Mouse (Mus musculus): ENCODE results near the gene Lrrc8c. TPM values are rescaled to one million over a fixed set of nuclear protein-coding genes. Genes with fewer than 3 reads are reported as not detected.

The Lrrc8c gene
- polyA plus RNA-seq, 1 experiment from 2014 or later, result 21.4 TPM

- H3K27me3 ChIP-seq (ENCODE audit: control insufficient read depth, insufficient read depth, low read length), result no peaks in the 10 kb centered on the region
- no peaks in the 10 kb centered on the region for H3K4me1 ChIP-seq (ENCODE audit: control insufficient read depth, insufficient read depth, low read length)
- H3K9ac ChIP-seq (replicated peaks; ENCODE audit: low read depth, low read length), result no peak overlapping the region
- H3K27ac ChIP-seq (ENCODE audit: low read length), result no peak overlapping the region
- no peaks in the 10 kb centered on the region for H3K9me3 ChIP-seq (ENCODE audit: control insufficient read depth, low read depth, low read length)
- no peak overlapping the region for H3K4me2 ChIP-seq (replicated peaks; ENCODE audit: low read depth, low read length)
- no peak for ATAC-seq (ENCODE audit: insufficient number of reproducible peaks, insufficient read depth, low FRiP score, low read depth)
- H3K4me3 ChIP-seq (ENCODE audit: low read depth, low read length), result no peak overlapping the region
- H3K36me3 ChIP-seq (ENCODE audit: control insufficient read depth, insufficient read depth, low read length), result no peaks in the 10 kb centered on the region; the same call in 1 of the 2 replicates
- WGBS, result 76% methylated on average over 23 of the region's 23 CpGs
These were observed 8.5 kb downstream of the Lrrc8c start for GRCm38 (mm10) chr5:105527477-105528331.

- Histone ChIP-seq H3K27ac (ENCODE audit: low read length) (no peak overlapping the region), H3K9ac (replicated peaks; ENCODE audit: low read depth, low read length) (no peak overlapping the region), H3K4me2 (replicated peaks; ENCODE audit: low read depth, low read length) (no peak overlapping the region), H3K4me1 (ENCODE audit: control insufficient read depth, insufficient read depth, low read length) (no peaks in the 10 kb centered on the region), H3K27me3 (ENCODE audit: control insufficient read depth, insufficient read depth, low read length) (no peaks in the 10 kb centered on the region), H3K36me3 (ENCODE audit: control insufficient read depth, insufficient read depth, low read length) (no peaks in the 10 kb centered on the region), H3K4me3 (ENCODE audit: low read depth, low read length) (no peak overlapping the region), H3K9me3 (ENCODE audit: control insufficient read depth, low read depth, low read length) (no peaks in the 10 kb centered on the region)
- no peak for ATAC-seq (ENCODE audit: insufficient number of reproducible peaks, insufficient read depth, low FRiP score, low read depth)
- 74% methylated on average over 6 of the region's 6 CpGs for WGBS
These were observed 11.4 kb downstream of the Lrrc8c start for GRCm38 (mm10) chr5:105530576-105530975.

GRCm38 (mm10) chr5:105535186-105535585 is 16.0 kb downstream of the Lrrc8c start:
- Histone ChIP-seq H3K9ac (replicated peaks; ENCODE audit: low read depth, low read length) (no peak overlapping the region), H3K4me1 (ENCODE audit: control insufficient read depth, insufficient read depth, low read length) (no peaks in the 10 kb centered on the region), H3K27ac (ENCODE audit: low read length) (no peak overlapping the region), H3K9me3 (ENCODE audit: control insufficient read depth, low read depth, low read length) (no peaks in the 10 kb centered on the region), H3K27me3 (ENCODE audit: control insufficient read depth, insufficient read depth, low read length) (no peaks in the 10 kb centered on the region), H3K4me3 (ENCODE audit: low read depth, low read length) (no peak overlapping the region), H3K36me3 (ENCODE audit: control insufficient read depth, insufficient read depth, low read length) (no peaks in the 10 kb centered on the region), H3K4me2 (replicated peaks; ENCODE audit: low read depth, low read length) (no peak overlapping the region)
- ATAC-seq (ENCODE audit: insufficient number of reproducible peaks, insufficient read depth, low FRiP score, low read depth), result no peak
- WGBS, result 90% methylated on average over 3 of the region's 3 CpGs

GRCm38 (mm10) chr5:105536172-105536571 is 17.0 kb downstream of the Lrrc8c start:
- H3K9me3 ChIP-seq (ENCODE audit: control insufficient read depth, low read depth, low read length), result no peaks in the 10 kb centered on the region
- 92% methylated on average over 2 of the region's 2 CpGs for WGBS
- H3K4me2 ChIP-seq (replicated peaks; ENCODE audit: low read depth, low read length), result no peak overlapping the region
- no peak overlapping the region for H3K27ac ChIP-seq (ENCODE audit: low read length)
- no peaks in the 10 kb centered on the region for H3K27me3 ChIP-seq (ENCODE audit: control insufficient read depth, insufficient read depth, low read length)
- ATAC-seq (ENCODE audit: insufficient number of reproducible peaks, insufficient read depth, low FRiP score, low read depth), result no peak
- no peaks in the 10 kb centered on the region for H3K36me3 ChIP-seq (ENCODE audit: control insufficient read depth, insufficient read depth, low read length)
- H3K9ac ChIP-seq (replicated peaks; ENCODE audit: low read depth, low read length), result no peak overlapping the region
- no peaks in the 10 kb centered on the region for H3K4me1 ChIP-seq (ENCODE audit: control insufficient read depth, insufficient read depth, low read length)
- H3K4me3 ChIP-seq (ENCODE audit: low read depth, low read length), result no peak overlapping the region

- H3K36me3 ChIP-seq (ENCODE audit: control insufficient read depth, insufficient read depth, low read length), result no peaks in the 10 kb centered on the region
- H3K9ac ChIP-seq (replicated peaks; ENCODE audit: low read depth, low read length), result no peak overlapping the region
- no peaks in the 10 kb centered on the region for H3K9me3 ChIP-seq (ENCODE audit: control insufficient read depth, low read depth, low read length)
- no peak overlapping the region for H3K27ac ChIP-seq (ENCODE audit: low read length)
- no peaks in the 10 kb centered on the region for H3K4me1 ChIP-seq (ENCODE audit: control insufficient read depth, insufficient read depth, low read length)
- no peak overlapping the region for H3K4me2 ChIP-seq (replicated peaks; ENCODE audit: low read depth, low read length)
- H3K27me3 ChIP-seq (ENCODE audit: control insufficient read depth, insufficient read depth, low read length), result no peaks in the 10 kb centered on the region
- H3K4me3 ChIP-seq (ENCODE audit: low read depth, low read length), result no peak overlapping the region
- WGBS, result 76% methylated on average over 11 of the region's 11 CpGs
- ATAC-seq (ENCODE audit: insufficient number of reproducible peaks, insufficient read depth, low FRiP score, low read depth), result no peak
These were observed 18.0 kb downstream of the Lrrc8c start for GRCm38 (mm10) chr5:105537101-105537723.

- Histone ChIP-seq H3K9ac (replicated peaks; ENCODE audit: low read depth, low read length) (no peak overlapping the region), H3K4me3 (ENCODE audit: low read depth, low read length) (no peak overlapping the region), H3K4me2 (replicated peaks; ENCODE audit: low read depth, low read length) (no peak overlapping the region), H3K4me1 (ENCODE audit: control insufficient read depth, insufficient read depth, low read length) (no peaks in the 10 kb centered on the region), H3K27me3 (ENCODE audit: control insufficient read depth, insufficient read depth, low read length) (no peaks in the 10 kb centered on the region), H3K27ac (ENCODE audit: low read length) (no peak overlapping the region), H3K36me3 (ENCODE audit: control insufficient read depth, insufficient read depth, low read length) (peaks cover 2% of the 10 kb centered on the region; the same call in 1 of the 2 replicates), H3K9me3 (ENCODE audit: control insufficient read depth, low read depth, low read length) (no peaks in the 10 kb centered on the region)
- ATAC-seq (ENCODE audit: insufficient number of reproducible peaks, insufficient read depth, low FRiP score, low read depth), result no peak
- 89% methylated on average over 7 of the region's 7 CpGs for WGBS
These were observed 21.9 kb downstream of the Lrrc8c start for GRCm38 (mm10) chr5:105541051-105541450.

- Histone ChIP-seq H3K27ac (ENCODE audit: low read length) (no peak overlapping the region), H3K4me1 (ENCODE audit: control insufficient read depth, insufficient read depth, low read length) (no peaks in the 10 kb centered on the region), H3K4me2 (replicated peaks; ENCODE audit: low read depth, low read length) (no peak overlapping the region), H3K36me3 (ENCODE audit: control insufficient read depth, insufficient read depth, low read length) (peaks cover 2% of the 10 kb centered on the region; the same call in 1 of the 2 replicates), H3K9me3 (ENCODE audit: control insufficient read depth, low read depth, low read length) (no peaks in the 10 kb centered on the region), H3K4me3 (ENCODE audit: low read depth, low read length) (no peak overlapping the region), H3K27me3 (ENCODE audit: control insufficient read depth, insufficient read depth, low read length) (no peaks in the 10 kb centered on the region), H3K9ac (replicated peaks; ENCODE audit: low read depth, low read length) (no peak overlapping the region)
- WGBS, result 66% methylated on average over 3 of the region's 3 CpGs
- ATAC-seq (ENCODE audit: insufficient number of reproducible peaks, insufficient read depth, low FRiP score, low read depth), result no peak
These were observed 25.9 kb downstream of the Lrrc8c start for GRCm38 (mm10) chr5:105545126-105545525.

- no peak overlapping the region for H3K4me2 ChIP-seq (replicated peaks; ENCODE audit: low read depth, low read length)
- peaks cover 2% of the 10 kb centered on the region; the same call in 1 of the 2 replicates for H3K36me3 ChIP-seq (ENCODE audit: control insufficient read depth, insufficient read depth, low read length)
- H3K27ac ChIP-seq (ENCODE audit: low read length), result no peak overlapping the region
- no peaks in the 10 kb centered on the region for H3K27me3 ChIP-seq (ENCODE audit: control insufficient read depth, insufficient read depth, low read length)
- H3K4me3 ChIP-seq (ENCODE audit: low read depth, low read length), result no peak overlapping the region
- H3K9me3 ChIP-seq (ENCODE audit: control insufficient read depth, low read depth, low read length), result no peaks in the 10 kb centered on the region
- WGBS, result 91% methylated on average over 4 of the region's 4 CpGs
- H3K4me1 ChIP-seq (ENCODE audit: control insufficient read depth, insufficient read depth, low read length), result no peaks in the 10 kb centered on the region
- H3K9ac ChIP-seq (replicated peaks; ENCODE audit: low read depth, low read length), result no peak overlapping the region
- ATAC-seq (ENCODE audit: insufficient number of reproducible peaks, insufficient read depth, low FRiP score, low read depth), result no peak
These were observed 27.9 kb downstream of the Lrrc8c start for GRCm38 (mm10) chr5:105547115-105547514.
